Mouse (Mus musculus): ENCODE results near the gene Tbc1d15. TPM values are rescaled to one million over a fixed set of nuclear protein-coding genes. Genes with fewer than 3 reads are reported as not detected.

Tbc1d15 gene
- total and polyA plus RNA-seq, 2 experiments from 2014 or later: 11.3 to 29.7 TPM

GRCm38 (mm10) chr10:115256162-115256561, 4.9 kb upstream of the Tbc1d15 start:
- WGBS: 79% methylated on average over 5 of the region's 5 CpGs
- H3K27ac ChIP-seq (ENCODE audit: low read depth): no peak overlapping the region
- no peak overlapping the region for H3K9ac ChIP-seq (replicated peaks; ENCODE audit: low read depth, low read length)
- DNase-seq (ENCODE audit: low spot score): no peak
- no peaks in the 10 kb centered on the region for H3K36me3 ChIP-seq (replicated peaks; ENCODE audit: control insufficient read depth, insufficient read depth, low read length)
- no peak for TF ChIP-seq CTCF (IDR thresholded peaks at IDR 0.05; ENCODE audit: low read depth)
- no peak for TF ChIP-seq EP300 (IDR thresholded peaks at IDR 0.05; ENCODE audit: low read depth)
- no peak overlapping the region for H3K4me2 ChIP-seq (ENCODE audit: low read depth, low read length)
- H3K27me3 ChIP-seq (ENCODE audit: control insufficient read depth, insufficient read depth, low read length): no peaks in the 10 kb centered on the region
- no peak for ATAC-seq (ENCODE audit: insufficient read depth, low read depth)
- H3K4me3 ChIP-seq (ENCODE audit: low read depth, low read length): no peak overlapping the region
- no peaks in the 10 kb centered on the region for H3K4me1 ChIP-seq (ENCODE audit: control insufficient read depth, insufficient read depth)
- 0 out of 2 replicates have a peak, but pooled peaks cover 6% of the 10 kb centered on the region for H3K9me3 ChIP-seq (replicated peaks; ENCODE audit: control insufficient read depth, low read length)

GRCm38 (mm10) chr10:115253521-115253920, 2.3 kb upstream of the Tbc1d15 start:
- 65% methylated on average over 3 of the region's 3 CpGs for WGBS
- DNase-seq (ENCODE audit: low spot score) (no peak), ATAC-seq (ENCODE audit: insufficient read depth, low read depth) (no peak)
- TF ChIP-seq EP300 (IDR thresholded peaks at IDR 0.05; ENCODE audit: low read depth): no peak
- TF ChIP-seq CTCF (IDR thresholded peaks at IDR 0.05; ENCODE audit: low read depth): no peak
- Histone ChIP-seq H3K9me3 (replicated peaks; ENCODE audit: control insufficient read depth, low read length) (no peaks in the 10 kb centered on the region), H3K27ac (ENCODE audit: low read depth) (no peak overlapping the region), H3K4me1 (ENCODE audit: control insufficient read depth, insufficient read depth) (peaks cover 8% of the 10 kb centered on the region; the same call in 1 of the 2 replicates), H3K27me3 (ENCODE audit: control insufficient read depth, insufficient read depth, low read length) (no peaks in the 10 kb centered on the region), H3K4me3 (ENCODE audit: low read depth, low read length) (no peak overlapping the region), H3K36me3 (replicated peaks; ENCODE audit: control insufficient read depth, insufficient read depth, low read length) (no peaks in the 10 kb centered on the region), H3K4me2 (ENCODE audit: low read depth, low read length) (no peak overlapping the region), H3K9ac (replicated peaks; ENCODE audit: low read depth, low read length) (no peak overlapping the region)

- Histone ChIP-seq H3K9me3 (replicated peaks; ENCODE audit: control insufficient read depth, low read length) (no peaks in the 10 kb centered on the region), H3K36me3 (replicated peaks; ENCODE audit: control insufficient read depth, insufficient read depth, low read length) (no peaks in the 10 kb centered on the region), H3K4me1 (ENCODE audit: control insufficient read depth, insufficient read depth) (peaks cover 8% of the 10 kb centered on the region; the same call in 1 of the 2 replicates), H3K27ac (ENCODE audit: low read depth) (peak overlapping the region; percentile 81), H3K4me2 (ENCODE audit: low read depth, low read length) (peak overlapping the region; percentile 86), H3K9ac (replicated peaks; ENCODE audit: low read depth, low read length) (peak overlapping the region; percentile 70), H3K4me3 (ENCODE audit: low read depth, low read length) (peak overlapping the region; percentile 90), H3K27me3 (ENCODE audit: control insufficient read depth, insufficient read depth, low read length) (no peaks in the 10 kb centered on the region)
- DNase-seq (ENCODE audit: low spot score): peak; percentile 42
- no peak for ATAC-seq (ENCODE audit: insufficient read depth, low read depth)
- no peak for TF ChIP-seq EP300 (IDR thresholded peaks at IDR 0.05; ENCODE audit: low read depth)
- WGBS: 1% methylated on average over 10 of the region's 10 CpGs
Observed at GRCm38 (mm10) chr10:115252321-115252757, 1.1 kb upstream of the Tbc1d15 start.

DNA sequence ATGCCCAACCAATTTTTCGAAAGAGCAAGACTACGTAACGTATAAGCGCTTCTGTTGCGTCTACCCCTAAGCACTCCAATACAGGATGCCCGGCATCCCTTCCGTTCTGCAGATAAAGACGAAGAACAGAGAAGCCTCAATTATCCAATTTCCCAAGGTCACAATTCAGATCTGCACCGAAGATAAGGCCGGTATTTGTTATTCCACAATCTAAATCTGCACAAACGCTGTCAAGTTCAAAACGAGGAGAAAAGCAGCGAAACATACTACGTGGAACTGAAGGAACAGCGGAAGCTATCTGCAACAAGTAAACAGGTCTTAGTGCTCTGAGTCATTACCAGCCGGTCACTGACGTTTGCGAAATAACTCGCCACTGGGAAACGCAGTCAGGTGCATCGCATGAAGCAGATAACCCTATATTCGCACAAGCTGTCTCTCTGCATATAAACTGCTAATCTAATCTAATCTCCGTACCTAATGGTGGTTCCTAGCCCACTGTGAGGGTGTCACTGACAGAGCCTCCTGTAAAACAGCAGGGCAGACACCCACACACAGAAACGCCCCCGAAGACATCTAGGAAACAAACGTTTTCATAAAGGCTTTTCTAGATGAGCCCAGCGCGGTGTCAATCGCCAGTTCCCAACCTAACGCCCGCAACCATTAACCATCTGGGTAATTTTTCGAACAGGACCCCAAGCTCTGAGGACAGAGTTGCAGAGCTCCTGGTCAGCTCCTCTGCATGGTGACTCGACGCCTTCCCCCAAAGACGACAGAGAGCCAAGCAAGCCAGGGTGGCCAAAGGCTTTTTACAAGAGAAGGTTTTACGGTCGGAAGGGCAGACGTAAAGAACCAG, 806 bp downstream of the Tbc1d15 start:
- Histone ChIP-seq H3K9ac (replicated peaks; ENCODE audit: low read depth, low read length) (peak overlapping the region; percentile 88), H3K4me3 (ENCODE audit: low read depth, low read length) (peak overlapping the region; percentile 90), H3K9me3 (replicated peaks; ENCODE audit: control insufficient read depth, low read length) (no peaks in the 10 kb centered on the region), H3K27ac (ENCODE audit: low read depth) (peak overlapping the region; percentile 77), H3K4me2 (ENCODE audit: low read depth, low read length) (peak overlapping the region; percentile 86), H3K4me1 (ENCODE audit: control insufficient read depth, insufficient read depth) (peaks cover 8% of the 10 kb centered on the region; the same call in 1 of the 2 replicates), H3K27me3 (ENCODE audit: control insufficient read depth, insufficient read depth, low read length) (no peaks in the 10 kb centered on the region), H3K36me3 (replicated peaks; ENCODE audit: control insufficient read depth, insufficient read depth, low read length) (no peaks in the 10 kb centered on the region)
- no peak for TF ChIP-seq CTCF (IDR thresholded peaks at IDR 0.05; ENCODE audit: low read depth)
- no peak for TF ChIP-seq EP300 (IDR thresholded peaks at IDR 0.05; ENCODE audit: low read depth)
- 21% methylated on average over 33 of the region's 38 CpGs for WGBS
- ATAC-seq (ENCODE audit: insufficient read depth, low read depth): 0 out of 2 replicates have a peak, but pooled peaks have one; percentile 9
- DNase-seq (ENCODE audit: low spot score): peak; percentile 39

DNA sequence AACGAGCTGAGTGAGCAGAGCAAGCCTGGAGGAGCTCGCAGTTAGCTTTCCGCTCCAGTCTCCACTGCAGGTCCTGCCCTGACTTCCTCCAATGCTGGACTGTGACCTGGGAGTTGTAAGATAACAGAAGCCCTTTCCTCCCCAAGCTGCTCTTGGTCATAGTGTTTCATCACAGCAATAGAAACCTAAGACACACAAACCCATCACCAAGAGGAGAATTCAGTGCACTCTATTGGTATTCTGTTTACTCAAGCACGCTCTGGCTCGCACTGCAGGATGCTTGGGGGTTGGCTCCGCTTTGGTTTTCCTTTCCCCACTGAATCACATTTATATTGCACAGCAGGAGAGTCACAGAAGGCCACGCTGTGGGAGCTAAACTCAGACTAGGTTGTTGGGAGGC, 3.2 kb downstream of the Tbc1d15 start:
- DNase-seq (ENCODE audit: low spot score): no peak
- peaks cover 8% of the 10 kb centered on the region; the same call in 1 of the 2 replicates for H3K4me1 ChIP-seq (ENCODE audit: control insufficient read depth, insufficient read depth)
- H3K36me3 ChIP-seq (replicated peaks; ENCODE audit: control insufficient read depth, insufficient read depth, low read length): no peaks in the 10 kb centered on the region
- no peaks in the 10 kb centered on the region for H3K27me3 ChIP-seq (ENCODE audit: control insufficient read depth, insufficient read depth, low read length)
- H3K4me2 ChIP-seq (ENCODE audit: low read depth, low read length): no peak overlapping the region
- WGBS: 39% methylated on average over 7 of the region's 7 CpGs
- no peak overlapping the region for H3K27ac ChIP-seq (ENCODE audit: low read depth)
- ATAC-seq (ENCODE audit: insufficient read depth, low read depth): no peak
- no peak overlapping the region for H3K9ac ChIP-seq (replicated peaks; ENCODE audit: low read depth, low read length)
- H3K9me3 ChIP-seq (replicated peaks; ENCODE audit: control insufficient read depth, low read length): no peaks in the 10 kb centered on the region
- H3K4me3 ChIP-seq (ENCODE audit: low read depth, low read length): no peak overlapping the region
- TF ChIP-seq CTCF (IDR thresholded peaks at IDR 0.05; ENCODE audit: low read depth): no peak

Measured in heart, postnatal 0 days (tissue).